Mouse (Mus musculus): Measurements from ENCODE around the gene Snrpc. TPM values are rescaled to one million over a fixed set of nuclear protein-coding genes. Genes with fewer than 3 reads are reported as not detected.
A peak's percentile ranks its signal among the peaks of the same experiment; 100 is the strongest.

Snrpc gene
- polyA plus RNA-seq, 1 experiment: 173 TPM

DNA sequence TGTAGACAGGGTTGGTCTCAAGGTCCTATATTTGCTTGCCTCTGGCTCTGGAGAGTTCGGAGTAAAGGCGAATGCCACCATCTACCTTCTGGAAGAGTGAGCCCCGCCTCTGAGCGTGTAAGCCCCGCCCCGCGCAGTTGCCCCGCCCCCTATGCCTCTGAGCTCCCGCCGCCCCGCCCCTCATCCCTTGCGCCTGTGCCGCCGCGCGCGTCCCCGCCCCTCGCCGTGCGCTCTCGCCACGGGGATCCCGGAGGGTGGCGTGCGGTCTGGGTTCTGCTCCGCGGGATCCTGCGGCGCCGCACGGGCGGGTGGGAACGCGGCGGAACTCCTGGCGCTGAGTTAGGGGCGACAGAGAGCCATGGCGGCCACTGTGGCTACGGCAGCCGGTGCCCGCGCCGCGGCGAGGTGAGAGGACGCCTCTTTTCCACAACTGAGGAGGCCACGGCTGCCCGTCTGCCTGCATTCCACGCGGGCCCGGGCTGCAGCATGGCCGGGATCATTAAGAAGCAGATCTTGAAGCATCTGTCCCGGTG is 18.4 kb downstream of the Snrpc start, which contains the start of gene Uhrf1bp1:
TSS of gene Uhrf1bp1 (plus strand) at position 177 of the 533 bp plus-strand sequence.
- TF ChIP-seq CTCF (IDR thresholded peaks at IDR 0.05; ENCODE audit: control insufficient read depth, insufficient read depth, insufficient replicate concordance, low read depth, low read length) (no peak), POLR2A (IDR thresholded peaks at IDR 0.05; ENCODE audit: control insufficient read depth, low read depth, low read length) (peak; percentile 37)
- peak within 1 kb of the TSS; percentile 70 for H3K27ac ChIP-seq (ENCODE audit: control insufficient read depth, insufficient read depth, low read depth, low read length)
- peak within 1 kb of the TSS; percentile 92 for H3K4me3 ChIP-seq (ENCODE audit: control insufficient read depth, low read depth, low read length)
- H3K36me3 ChIP-seq (ENCODE audit: control insufficient read depth, insufficient read depth, low read length): no peaks in the 10 kb centered on the region; the same call in 1 of the 2 replicates
- H3K4me1 ChIP-seq (ENCODE audit: control insufficient read depth, insufficient read depth, low read length): peaks cover 5% of the 10 kb centered on the region
- no peaks in the 10 kb centered on the region for H3K27me3 ChIP-seq (ENCODE audit: control insufficient read depth, insufficient read depth, low read length)

DNA sequence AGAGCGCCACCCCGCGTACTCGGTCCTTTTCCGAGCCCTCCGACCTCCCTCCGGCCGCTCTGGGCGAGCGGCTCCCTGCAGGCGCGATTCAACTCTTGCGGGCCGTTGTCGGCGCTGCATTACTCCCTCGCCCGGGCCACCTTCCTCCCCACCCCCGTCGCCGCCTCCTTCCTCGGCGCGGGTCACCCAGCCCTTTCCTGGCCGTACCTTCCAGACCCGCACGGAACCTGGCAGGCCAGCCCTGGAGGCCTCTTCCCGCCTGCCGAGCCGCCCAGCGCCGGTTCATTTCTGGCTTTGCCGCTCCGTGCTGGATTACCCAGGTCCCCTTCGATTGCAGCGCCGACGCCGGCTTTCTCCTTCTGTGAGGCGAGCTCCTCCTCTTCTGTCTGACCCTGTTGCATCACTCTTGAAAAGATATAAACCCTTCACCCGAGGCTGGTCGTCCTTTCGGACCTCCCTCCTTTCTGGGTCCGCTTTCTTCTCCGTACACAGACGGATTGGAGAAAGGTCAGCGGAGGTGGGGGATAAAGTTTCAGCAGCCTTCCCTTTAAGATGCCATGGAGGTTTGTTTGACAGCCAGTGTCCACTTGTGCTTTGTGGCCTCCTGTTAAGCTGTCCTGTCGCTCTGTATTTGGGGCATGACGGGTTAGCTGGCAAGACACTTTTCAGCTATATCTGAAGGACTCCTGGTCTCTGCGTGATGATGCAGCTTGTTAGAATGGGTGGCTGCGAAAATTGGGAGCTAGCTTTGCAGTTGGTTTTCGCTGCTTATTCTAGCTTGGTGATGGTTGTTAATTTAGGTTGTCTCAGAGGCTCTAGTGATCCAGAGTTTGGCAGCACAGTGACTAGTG is 19.1 kb downstream of the Snrpc start:
- TF ChIP-seq CTCF (IDR thresholded peaks at IDR 0.05; ENCODE audit: control insufficient read depth, insufficient read depth, insufficient replicate concordance, low read depth, low read length): no peak
- no peak for TF ChIP-seq POLR2A (IDR thresholded peaks at IDR 0.05; ENCODE audit: control insufficient read depth, low read depth, low read length)

DNA sequence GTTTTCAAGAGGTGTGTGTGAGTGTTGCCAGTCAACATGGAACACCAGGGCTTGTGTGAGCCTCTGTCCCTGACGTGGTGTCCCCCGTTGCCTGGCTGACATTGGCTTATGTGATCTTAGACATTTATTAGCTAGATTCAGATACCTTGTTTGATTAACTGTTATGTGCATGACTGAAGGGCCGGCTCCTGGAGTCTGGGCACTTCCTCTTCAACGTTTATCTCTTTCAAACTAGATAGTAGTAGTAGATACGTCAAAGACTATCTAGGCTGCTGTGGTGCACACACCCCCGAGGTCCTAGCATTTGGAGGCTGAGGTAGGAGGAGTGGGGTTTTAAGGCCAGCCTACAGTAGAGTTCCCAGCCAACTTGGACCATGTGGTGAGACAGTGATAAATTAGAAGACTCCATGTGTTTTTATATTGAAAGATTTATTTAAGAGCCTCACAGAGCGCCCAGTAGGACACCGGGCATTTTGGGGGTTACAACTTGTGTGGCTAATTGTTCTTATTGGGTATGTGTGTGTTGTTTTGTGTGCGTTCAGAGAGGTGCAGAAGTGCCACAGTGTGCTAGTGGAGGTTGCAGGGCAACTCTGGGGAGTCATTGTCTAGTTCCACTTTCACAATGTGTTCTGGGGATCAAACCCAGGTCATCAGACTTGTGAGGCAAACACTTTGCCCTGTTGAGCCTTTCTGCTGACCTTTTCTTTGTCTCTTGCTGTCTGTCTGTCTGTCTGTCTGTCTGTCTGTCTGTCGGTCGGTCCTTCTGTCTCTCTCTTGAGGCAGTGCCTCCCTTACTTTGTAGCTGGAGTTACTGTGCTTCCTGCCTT is 19.9 kb downstream of the Snrpc start:
- H3K36me3 ChIP-seq (ENCODE audit: control insufficient read depth, insufficient read depth, low read length): no peaks in the 10 kb centered on the region
- TF ChIP-seq CTCF (IDR thresholded peaks at IDR 0.05; ENCODE audit: control insufficient read depth, insufficient read depth, insufficient replicate concordance, low read depth, low read length): no peak
- no peak for TF ChIP-seq POLR2A (IDR thresholded peaks at IDR 0.05; ENCODE audit: control insufficient read depth, low read depth, low read length)
- H3K4me1 ChIP-seq (ENCODE audit: control insufficient read depth, insufficient read depth, low read length): peaks cover 5% of the 10 kb centered on the region
- no peak overlapping the region for H3K4me3 ChIP-seq (ENCODE audit: control insufficient read depth, low read depth, low read length)
- no peak overlapping the region for H3K27ac ChIP-seq (ENCODE audit: control insufficient read depth, insufficient read depth, low read depth, low read length)
- H3K27me3 ChIP-seq (ENCODE audit: control insufficient read depth, insufficient read depth, low read length): no peaks in the 10 kb centered on the region

More for the DNA sequence above, 19.1 kb downstream of the Snrpc start:
- Histone ChIP-seq H3K27me3 (ENCODE audit: control insufficient read depth, insufficient read depth, low read length) (no peaks in the 10 kb centered on the region), H3K36me3 (ENCODE audit: control insufficient read depth, insufficient read depth, low read length) (no peaks in the 10 kb centered on the region; the same call in 1 of the 2 replicates), H3K4me1 (ENCODE audit: control insufficient read depth, insufficient read depth, low read length) (peaks cover 5% of the 10 kb centered on the region), H3K4me3 (ENCODE audit: control insufficient read depth, low read depth, low read length) (peak overlapping the region; percentile 92), H3K27ac (ENCODE audit: control insufficient read depth, insufficient read depth, low read depth, low read length) (peak overlapping the region; percentile 70)

DNA sequence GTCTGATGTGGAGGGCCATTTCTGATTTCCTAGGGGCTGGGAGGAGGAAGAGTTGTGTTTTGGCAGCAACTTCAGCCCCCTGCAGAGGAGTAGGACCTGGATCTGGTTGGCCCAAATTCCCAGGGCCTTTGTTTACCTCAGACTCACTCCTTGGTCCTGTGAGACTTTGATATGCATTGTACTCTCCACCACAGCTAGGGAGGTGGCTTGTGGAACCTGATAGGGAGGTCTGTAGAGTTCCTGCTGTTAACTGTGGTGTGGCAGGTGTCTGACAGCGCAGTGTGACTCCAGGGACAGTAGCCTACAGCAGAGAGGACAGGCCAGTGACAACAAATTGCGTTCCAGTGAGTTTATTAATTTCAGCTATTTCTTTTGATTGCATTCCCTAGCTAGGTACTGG is 21.2 kb downstream of the Snrpc start:
- H3K4me3 ChIP-seq (ENCODE audit: control insufficient read depth, low read depth, low read length): no peak overlapping the region
- TF ChIP-seq POLR2A (IDR thresholded peaks at IDR 0.05; ENCODE audit: control insufficient read depth, low read depth, low read length) (no peak), CTCF (IDR thresholded peaks at IDR 0.05; ENCODE audit: control insufficient read depth, insufficient read depth, insufficient replicate concordance, low read depth, low read length) (no peak)
- no peaks in the 10 kb centered on the region for H3K27me3 ChIP-seq (ENCODE audit: control insufficient read depth, insufficient read depth, low read length)
- H3K36me3 ChIP-seq (ENCODE audit: control insufficient read depth, insufficient read depth, low read length): no peaks in the 10 kb centered on the region
- H3K4me1 ChIP-seq (ENCODE audit: control insufficient read depth, insufficient read depth, low read length): peaks cover 5% of the 10 kb centered on the region
- no peak overlapping the region for H3K27ac ChIP-seq (ENCODE audit: control insufficient read depth, insufficient read depth, low read depth, low read length)

DNA sequence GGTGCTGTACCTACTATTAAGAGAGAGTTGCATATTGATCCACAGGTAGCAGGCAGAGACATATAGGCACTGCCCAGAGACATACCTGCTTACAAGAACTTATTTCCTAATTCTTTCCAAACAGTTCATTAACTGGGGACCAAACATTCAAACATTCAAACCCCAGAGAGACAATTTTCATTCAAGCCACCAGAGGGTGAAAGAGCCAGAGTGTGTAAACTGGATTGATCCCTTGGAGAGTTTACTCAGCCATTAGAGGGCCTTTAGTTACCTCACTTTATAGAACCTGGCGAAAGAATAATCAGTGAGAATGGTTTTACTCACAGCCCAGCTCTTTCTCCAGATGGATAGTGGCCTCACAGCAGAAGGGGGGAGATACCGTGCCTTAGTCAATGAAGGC is 27.5 kb downstream of the Snrpc start:
- Histone ChIP-seq H3K36me3 (ENCODE audit: control insufficient read depth, insufficient read depth, low read length) (no peaks in the 10 kb centered on the region), H3K4me3 (ENCODE audit: control insufficient read depth, low read depth, low read length) (no peak overlapping the region), H3K4me1 (ENCODE audit: control insufficient read depth, insufficient read depth, low read length) (no peaks in the 10 kb centered on the region; the same call in 1 of the 2 replicates), H3K27me3 (ENCODE audit: control insufficient read depth, insufficient read depth, low read length) (no peaks in the 10 kb centered on the region), H3K27ac (ENCODE audit: control insufficient read depth, insufficient read depth, low read depth, low read length) (no peak overlapping the region)
- TF ChIP-seq CTCF (IDR thresholded peaks at IDR 0.05; ENCODE audit: control insufficient read depth, insufficient read depth, insufficient replicate concordance, low read depth, low read length): no peak
- TF ChIP-seq POLR2A (IDR thresholded peaks at IDR 0.05; ENCODE audit: control insufficient read depth, low read depth, low read length): no peak

DNA sequence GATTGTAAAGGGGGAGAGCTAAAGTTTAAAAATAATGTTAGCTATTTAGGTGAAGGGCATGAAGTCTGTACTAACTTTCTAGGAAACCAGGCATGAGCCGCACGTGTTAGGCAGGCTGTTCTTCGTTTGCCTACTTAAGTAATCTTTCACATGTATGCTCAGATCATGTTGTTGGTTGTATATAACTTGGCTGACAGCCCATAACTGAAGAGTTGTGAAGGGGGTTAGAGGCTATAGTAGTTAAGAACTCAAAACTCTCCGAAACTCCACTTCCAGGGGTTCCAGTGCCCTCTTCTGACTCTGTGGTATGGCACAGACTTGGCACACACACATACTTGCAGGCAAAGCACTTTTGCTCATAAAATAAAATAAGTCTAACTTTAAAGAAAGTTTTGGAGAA is 28.8 kb downstream of the Snrpc start:
- Histone ChIP-seq H3K4me1 (ENCODE audit: control insufficient read depth, insufficient read depth, low read length) (no peaks in the 10 kb centered on the region; the same call in 1 of the 2 replicates), H3K36me3 (ENCODE audit: control insufficient read depth, insufficient read depth, low read length) (no peaks in the 10 kb centered on the region), H3K27ac (ENCODE audit: control insufficient read depth, insufficient read depth, low read depth, low read length) (no peak overlapping the region)

DNA sequence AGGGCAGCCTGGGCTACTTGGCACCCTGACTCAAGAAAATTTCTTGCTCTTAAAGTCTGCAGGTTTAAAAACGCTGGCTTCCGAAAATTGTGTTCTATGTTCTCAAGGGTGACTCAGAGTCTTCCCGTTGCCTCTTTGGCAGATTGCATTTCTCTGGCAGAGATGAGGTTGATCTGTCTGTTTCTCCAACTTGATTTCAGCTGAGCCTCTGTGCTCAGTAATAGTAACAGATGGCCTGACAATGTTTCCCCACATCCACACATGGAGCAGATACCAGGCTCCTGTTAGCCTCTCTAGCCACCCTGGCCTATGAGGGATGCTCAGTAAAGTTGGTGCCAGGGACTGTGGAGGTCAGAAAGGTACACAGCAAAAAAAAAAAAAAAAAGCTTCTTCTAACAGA is 33.9 kb downstream of the Snrpc start:
- peaks cover 2% of the 10 kb centered on the region for H3K4me1 ChIP-seq (ENCODE audit: control insufficient read depth, insufficient read depth, low read length)
- H3K36me3 ChIP-seq (ENCODE audit: control insufficient read depth, insufficient read depth, low read length): no peaks in the 10 kb centered on the region
- H3K4me3 ChIP-seq (ENCODE audit: control insufficient read depth, low read depth, low read length): peak overlapping the region; percentile 81
- no peaks in the 10 kb centered on the region for H3K27me3 ChIP-seq (ENCODE audit: control insufficient read depth, insufficient read depth, low read length)
- TF ChIP-seq POLR2A (IDR thresholded peaks at IDR 0.05; ENCODE audit: control insufficient read depth, low read depth, low read length): no peak
- TF ChIP-seq CTCF (IDR thresholded peaks at IDR 0.05; ENCODE audit: control insufficient read depth, insufficient read depth, insufficient replicate concordance, low read depth, low read length): no peak
- H3K27ac ChIP-seq (ENCODE audit: control insufficient read depth, insufficient read depth, low read depth, low read length): no peak overlapping the region

More for the DNA sequence above, 28.8 kb downstream of the Snrpc start:
- Histone ChIP-seq H3K27me3 (ENCODE audit: control insufficient read depth, insufficient read depth, low read length) (no peaks in the 10 kb centered on the region), H3K4me3 (ENCODE audit: control insufficient read depth, low read depth, low read length) (no peak overlapping the region)
- TF ChIP-seq CTCF (IDR thresholded peaks at IDR 0.05; ENCODE audit: control insufficient read depth, insufficient read depth, insufficient replicate concordance, low read depth, low read length) (no peak), POLR2A (IDR thresholded peaks at IDR 0.05; ENCODE audit: control insufficient read depth, low read depth, low read length) (no peak)

All from testis, adult 2 months (tissue).